Mouse (Mus musculus): ENCODE data around the gene Dtd1.

DNA sequence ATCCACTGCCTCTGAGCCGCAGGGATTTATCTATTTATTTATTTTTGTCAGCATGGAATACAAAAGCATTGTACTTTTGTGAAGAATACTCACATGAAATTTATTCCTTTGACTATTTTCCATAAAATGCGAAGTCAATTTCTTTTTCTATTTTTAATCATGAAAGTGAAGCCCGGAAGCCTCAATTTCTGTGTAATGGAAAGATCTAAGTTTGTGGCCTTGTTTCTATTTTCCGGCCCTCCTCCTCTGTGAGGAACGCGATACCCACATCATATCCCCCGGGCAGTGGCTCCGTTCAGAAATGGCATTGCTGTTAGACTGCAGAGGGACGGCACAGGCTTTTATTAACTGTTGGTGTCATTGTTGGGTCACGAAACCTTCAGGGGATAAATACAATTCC is 46.7 kb downstream of the Dtd1 start:
- TF ChIP-seq CTCF (conservative IDR thresholded peaks at IDR 0.05; ENCODE audit: insufficient read depth, insufficient read length, low read depth, low read length) = no peak
- no peak for TF ChIP-seq POLR2A (IDR thresholded peaks at IDR 0.05; ENCODE audit: low read depth, low read length)

Measured in kidney, adult 2 months (tissue).